34 mouse cellular contexts compared by ENCODE assay signal in genomic region chr13:3926046-3926445, GRCm38 (mm10). TPM values are rescaled to one million over a fixed set of nuclear protein-coding genes. Genes with fewer than 3 reads are reported as not detected.
DNase-seq lines count a peak whose midpoint lies in the region; ATAC-seq and TF ChIP-seq lines count a peak whose summit lies in the region.
"Had no signal": no experiment of that assay in that cellular context is flagged by ENCODE, and none has a peak within 500 bp of the region (broad histone marks: within the 10 kb centered on the region; RNA-seq: fewer than 3 reads in every experiment).

No protein-coding gene starts in this region.

- H3K27me3 ChIP-seq in stomach, embryonic 16.5 days (ENCODE audit: control insufficient read depth, insufficient read depth, low read length): no peaks in the 10 kb centered on the region
- H3K27me3 ChIP-seq in stomach, postnatal 0 days (ENCODE audit: control insufficient read depth, insufficient read depth, low read length): no peaks in the 10 kb centered on the region
- H3K27me3 ChIP-seq in intestine, embryonic 16.5 days (replicated peaks; ENCODE audit: control insufficient read depth, insufficient read depth, low read length): no peaks in the 10 kb centered on the region
- H3K27me3 ChIP-seq: forebrain, embryonic 13.5 days; heart, embryonic 12.5 days; heart, embryonic 15.5 days; hindbrain, embryonic 13.5 days had no signal

- H3K9ac ChIP-seq in stomach, embryonic 16.5 days (ENCODE audit: low read length): no peak overlapping the region
- H3K9ac ChIP-seq in stomach, postnatal 0 days (ENCODE audit: low read length): no peak overlapping the region
- H3K9ac ChIP-seq in intestine, embryonic 16.5 days (ENCODE audit: low read depth, low read length): no peak overlapping the region
- H3K9ac ChIP-seq: forebrain, embryonic 13.5 days; heart, embryonic 12.5 days; heart, embryonic 15.5 days; hindbrain, embryonic 13.5 days had no signal

- 0 out of 2 replicates have a peak, but pooled peaks have one; percentile 29 for ATAC-seq in stomach, embryonic 16.5 days (ENCODE audit: insufficient read depth, low FRiP score)
- no peak for ATAC-seq in stomach, postnatal 0 days (ENCODE audit: low FRiP score, low TSS enrichment)
- peak; percentile 93 for ATAC-seq in intestine, embryonic 16.5 days
- ATAC-seq: CD4-positive, CD25-positive, alpha-beta regulatory T cell, adult 4 months; forebrain, embryonic 13.5 days; forebrain, embryonic 16.5 days; hindbrain, embryonic 16.5 days had no signal

- H3K9me3 ChIP-seq in stomach, embryonic 16.5 days (replicated peaks; ENCODE audit: control insufficient read depth, low read length): no peaks in the 10 kb centered on the region
- no peaks in the 10 kb centered on the region for H3K9me3 ChIP-seq in stomach, postnatal 0 days (ENCODE audit: control insufficient read depth, low read length)
- no peaks in the 10 kb centered on the region for H3K9me3 ChIP-seq in intestine, embryonic 16.5 days (ENCODE audit: control insufficient read depth, low read length)
- H3K9me3 ChIP-seq: forebrain, embryonic 10.5 days; forebrain, embryonic 13.5 days; heart, embryonic 12.5 days; heart, embryonic 15.5 days; hindbrain, embryonic 10.5 days; hindbrain, embryonic 13.5 days had no signal

- no peak overlapping the region for H3K4me2 ChIP-seq in stomach, embryonic 16.5 days (ENCODE audit: low read depth, low read length)
- H3K4me2 ChIP-seq in stomach, postnatal 0 days (replicated peaks; ENCODE audit: low read depth): no peak overlapping the region
- H3K4me2 ChIP-seq in intestine, embryonic 16.5 days (ENCODE audit: low read depth, low read length): peak overlapping the region; percentile 27
- H3K4me2 ChIP-seq: forebrain, embryonic 13.5 days; heart, embryonic 12.5 days; heart, embryonic 15.5 days; hindbrain, embryonic 13.5 days had no signal

- no peak for DNase-seq in stomach, postnatal 0 days (ENCODE audit: low spot score)
- peak; percentile 70 for DNase-seq in yolk sac, embryonic 10.5 days (ENCODE audit: low spot score)
- DNase-seq in left cerebral cortex, adult 2 months (ENCODE audit: extremely low spot score in 1 of 2, low spot score in 2 of 2): no peak
- no peak for DNase-seq in heart, adult 18-20 months
- DNase-seq: adrenal gland, adult 2 months; adrenal gland, postnatal 14 days; cerebellum, adult 11 months; cerebellum, adult 2 months; cerebellum, postnatal 10 days; cerebellum, postnatal 36 days; embryo, embryonic 11 days; gastrocnemius, postnatal 10 days; heart, adult 11 months; heart, postnatal 10 days; heart, postnatal 36 days had no signal

- TF ChIP-seq CTCF in stomach, postnatal 0 days (IDR thresholded peaks at IDR 0.05; ENCODE audit: low read depth): no peak
- no peak for TF ChIP-seq CTCF in left cerebral cortex, adult 2 months (IDR thresholded peaks at IDR 0.05)

- no peaks in the 10 kb centered on the region for H3K4me1 ChIP-seq in stomach, embryonic 16.5 days (ENCODE audit: control insufficient read depth, insufficient read depth, low read length)
- no peaks in the 10 kb centered on the region for H3K4me1 ChIP-seq in stomach, postnatal 0 days (replicated peaks; ENCODE audit: control insufficient read depth, insufficient read depth)
- H3K4me1 ChIP-seq in intestine, embryonic 16.5 days (ENCODE audit: control insufficient read depth, insufficient read depth, low read length): no peaks in the 10 kb centered on the region
- H3K4me1 ChIP-seq: forebrain, embryonic 10.5 days; forebrain, embryonic 13.5 days; heart, embryonic 12.5 days; heart, embryonic 15.5 days; hindbrain, embryonic 10.5 days; hindbrain, embryonic 13.5 days had no signal

- no peak overlapping the region for H3K27ac ChIP-seq in stomach, embryonic 16.5 days (ENCODE audit: low read length)
- H3K27ac ChIP-seq in stomach, postnatal 0 days (replicated peaks): no peak overlapping the region
- peak overlapping the region; percentile 70 for H3K27ac ChIP-seq in intestine, embryonic 16.5 days (ENCODE audit: low read length)
- no peak overlapping the region for H3K27ac ChIP-seq in left cerebral cortex, adult 2 months
- H3K27ac ChIP-seq: forebrain, embryonic 10.5 days; forebrain, embryonic 13.5 days; heart, embryonic 15.5 days; hindbrain, embryonic 10.5 days; hindbrain, embryonic 13.5 days had no signal

- H3K4me3 ChIP-seq in stomach, embryonic 16.5 days (replicated peaks; ENCODE audit: low read length): no peak overlapping the region
- no peak overlapping the region for H3K4me3 ChIP-seq in stomach, postnatal 0 days (ENCODE audit: low read depth, low read length)
- H3K4me3 ChIP-seq in intestine, embryonic 16.5 days (ENCODE audit: low read length): no peak overlapping the region; the same call in 1 of the 2 replicates
- H3K4me3 ChIP-seq in left cerebral cortex, adult 2 months: no peak overlapping the region
- H3K4me3 ChIP-seq: forebrain, embryonic 10.5 days; forebrain, embryonic 13.5 days; heart, embryonic 12.5 days; heart, embryonic 15.5 days; hindbrain, embryonic 10.5 days; hindbrain, embryonic 13.5 days had no signal

- WGBS in stomach, embryonic 16.5 days: 86% methylated on average over 6 of the region's 6 CpGs
- 86% methylated on average over 6 of the region's 6 CpGs for WGBS in stomach, postnatal 0 days
- 62% methylated on average over 6 of the region's 6 CpGs for WGBS in intestine, embryonic 16.5 days

- TF ChIP-seq EP300 in stomach, postnatal 0 days (optimal IDR thresholded peaks at IDR 0.05): no peak

- H3K36me3 ChIP-seq in stomach, embryonic 16.5 days (ENCODE audit: control insufficient read depth, insufficient read depth, low read length): no peaks in the 10 kb centered on the region
- no peaks in the 10 kb centered on the region for H3K36me3 ChIP-seq in stomach, postnatal 0 days (ENCODE audit: control insufficient read depth, insufficient read depth, low read length)
- H3K36me3 ChIP-seq in intestine, embryonic 16.5 days (ENCODE audit: control insufficient read depth, insufficient read depth, low read length): no peaks in the 10 kb centered on the region
- H3K36me3 ChIP-seq: forebrain, embryonic 10.5 days; heart, embryonic 12.5 days; heart, embryonic 15.5 days; hindbrain, embryonic 10.5 days; hindbrain, embryonic 13.5 days had no signal

- intact Hi-C loops in left cerebral cortex, adult 2 months (cut with DNase I): no loop called here

RNA-seq across cellular contexts. Expression of gene Tubal3, which starts 8.0 kb away (rescaled TPM):
- polyA plus RNA-seq in stomach, embryonic 16.5 days (2015; fragmentation: Nextera tagmentation; extraction: Ambion mirVana): 3.8 and 3.9 TPM in 2 replicates
- polyA plus RNA-seq in stomach, postnatal 0 days (2015; fragmentation: Nextera tagmentation; extraction: Ambion mirVana): not detected in 2 replicates
- 54.2 and 64.9 TPM in 2 replicates for polyA plus RNA-seq in intestine, embryonic 16.5 days (2015; fragmentation: Nextera tagmentation; extraction: Ambion mirVana)
- not detected for total RNA-seq in left cerebral cortex, adult 2 months (2021)
- not detected for total RNA-seq in heart, adult 18-20 months (2021)
- total RNA-seq: adrenal gland, adult 2 months; adrenal gland, postnatal 14 days; adrenal gland, postnatal 4 days; gastrocnemius, adult 18-20 months; gastrocnemius, postnatal 10 days; gastrocnemius, postnatal 4 days; heart, postnatal 10 days; heart, postnatal 36 days; MEL had no signal
- polyA plus RNA-seq: adrenal gland, adult 2 months; C2C12; cerebellum, adult 2 months; cortical plate, adult 2 months; embryonic facial prominence, embryonic 11.5 days; forebrain, embryonic 10.5 days; forebrain, embryonic 13.5 days; heart, embryonic 12.5 days; heart, embryonic 15.5 days; hindbrain, embryonic 13.5 days; hindbrain, embryonic 16.5 days had no signal

RNA-seq across cellular contexts. Expression of gene Net1, which starts 8.0 kb away (rescaled TPM):
- polyA plus RNA-seq in stomach, embryonic 16.5 days (2015; fragmentation: Nextera tagmentation; extraction: Ambion mirVana): 110 and 113 TPM in 2 replicates
- polyA plus RNA-seq in stomach, postnatal 0 days (2015; fragmentation: Nextera tagmentation; extraction: Ambion mirVana): 54.6 and 59.1 TPM in 2 replicates
- polyA plus RNA-seq in intestine, embryonic 16.5 days (2015; fragmentation: Nextera tagmentation; extraction: Ambion mirVana): 146 and 148 TPM in 2 replicates
- 10 to 100 TPM; 54.9 to 73.7 TPM for total RNA-seq in left cerebral cortex, adult 2 months (2021)
- total RNA-seq in heart, adult 18-20 months (2021): 10 to 100 TPM; 17.5 to 26.0 TPM

RNA-seq across cellular contexts. Expression of gene Ucn3, which starts 19.1 kb away (rescaled TPM):
- 0.20 TPM in 1 of 2 replicates, not detected in the other for polyA plus RNA-seq in stomach, embryonic 16.5 days (2015; fragmentation: Nextera tagmentation; extraction: Ambion mirVana)
- not detected in 2 replicates for polyA plus RNA-seq in stomach, postnatal 0 days (2015; fragmentation: Nextera tagmentation; extraction: Ambion mirVana)
- polyA plus RNA-seq in intestine, embryonic 16.5 days (2015; fragmentation: Nextera tagmentation; extraction: Ambion mirVana): 0.66 and 0.81 TPM in 2 replicates
- under 1 TPM in 1 of 2 experiments, not detected in 1; 0.84 TPM for total RNA-seq in left cerebral cortex, adult 2 months (2021)
- total RNA-seq in heart, adult 18-20 months (2021): not detected
- total RNA-seq: adrenal gland, adult 2 months; adrenal gland, postnatal 14 days; gastrocnemius, adult 18-20 months; gastrocnemius, postnatal 10 days; gastrocnemius, postnatal 4 days; heart, postnatal 10 days; heart, postnatal 36 days; MEL had no signal
- polyA plus RNA-seq: adrenal gland, adult 2 months; C2C12; CD4-positive, CD25-positive, alpha-beta regulatory T cell, adult 4 months; cerebellum, adult 2 months; cortical plate, adult 2 months; embryonic facial prominence, embryonic 11.5 days; embryonic facial prominence, embryonic 14.5 days; forebrain, embryonic 10.5 days; forebrain, embryonic 13.5 days; heart, embryonic 12.5 days; heart, embryonic 15.5 days; hindbrain, embryonic 10.5 days; hindbrain, embryonic 13.5 days had no signal

Comparison
In these comparisons a context has a peak if more than half of its experiments do, and no peak if none do; other contexts are left out.
1. RNA of gene Tubal3, which starts 8.0 kb away (polyA plus RNA-seq): 54.2 to 64.9 TPM in intestine, embryonic 16.5 days; 3.8 to 3.9 TPM in stomach, embryonic 16.5 days and not detected in stomach, postnatal 0 days; every median in the first group is over 10 times any median in the second.